Mouse (Mus musculus) midbrain, embryonic 14.5 days (tissue): ENCODE measurements around the gene Ggcx. TPM values are rescaled to one million over a fixed set of nuclear protein-coding genes. Genes with fewer than 3 reads are reported as not detected.
A peak's percentile ranks its signal among the peaks of the same experiment; 100 is the strongest.
"Not testable (repeated sequence)": the region's sequence is repeated elsewhere in the genome, so short reads cannot be mapped to it uniquely, and the experiment has no call there.

Experiments
- ATAC-seq: fragments of 200-750 bp; cut with Nextera tagmentation; 2 replicates; pipeline ENCODE4 v1.8.0; 2017; ENCODE audit warnings: moderate number of reproducible peaks, moderate library complexity; ENCODE audit not compliant: low FRiP score, low TSS enrichment
- DNase-seq: peaks from one replicate; pipeline ENCODE4 v3.0.0-alpha.2; 2015
- H3K27ac ChIP-seq: fragments of 300-500 bp; sonication (generic); replicated peaks from 2 replicates; pipeline ENCODE4 v1.5.1; 2014; ENCODE audit warnings: mild to moderate bottlenecking, low read depth, low read length, moderate library complexity
- H3K27me3 ChIP-seq: fragments of 300-500 bp; sonication (generic); 2 replicates; pipeline ENCODE4 v1.6.1; 2014; ENCODE audit warnings: low read length, control low read depth, mixed read lengths; ENCODE audit not compliant: control insufficient read depth, insufficient read depth
- H3K36me3 ChIP-seq: fragments of 300-500 bp; sonication (generic); 2 replicates; pipeline ENCODE4 v1.6.1; 2014; ENCODE audit warnings: low read length, control low read depth; ENCODE audit not compliant: control insufficient read depth, insufficient read depth
- H3K4me1 ChIP-seq: fragments of 300-500 bp; sonication (generic); 2 replicates; pipeline ENCODE4 v1.6.1; 2014; ENCODE audit warnings: mild to moderate bottlenecking, antibody characterized with exemption, low read length, control low read depth; ENCODE audit not compliant: control insufficient read depth, insufficient read depth
- H3K4me2 ChIP-seq: fragments of 300-500 bp; sonication (generic); 2 replicates; pipeline ENCODE4 v1.6.1; 2014; ENCODE audit warnings: mild to moderate bottlenecking, low read length, moderate library complexity
- H3K4me3 ChIP-seq: fragments of 300-500 bp; sonication (generic); replicated peaks from 2 replicates; pipeline ENCODE4 v1.5.1; 2014; ENCODE audit warnings: low read depth, low read length
- H3K9ac ChIP-seq: fragments of 300-500 bp; sonication (generic); replicated peaks from 2 replicates; pipeline ENCODE4 v1.6.1; 2014; ENCODE audit warnings: mild to moderate bottlenecking, low read length, moderate library complexity
- H3K9me3 ChIP-seq: fragments of 300-500 bp; sonication (generic); 2 replicates; pipeline ENCODE4 v1.6.1; 2016; ENCODE audit warnings: low read length, control low read depth, mixed read lengths; ENCODE audit not compliant: control insufficient read depth
- WGBS: fragments of 180-500 bp; shearing (Covaris S2); extraction: QIAGEN DNeasy Blood & Tissue Kit; methylation state at CpG from one replicate; pipeline ENCODE4 v1.1.7; 2014; 5-methylcytosine and 5-hydroxymethylcytosine counted together
- polyA plus RNA-seq: library from polyadenylated mRNA; unstranded; fragments of >200 nt; fragmentation: Nextera tagmentation; extraction: Ambion mirVana; gene quantifications from 2 replicates; pipeline ENCODE4 v1.2.1, GENCODE M21; 2014

The Ggcx gene
- polyA plus RNA-seq, 1 experiment from 2014 or later = 8.0 TPM

DNA sequence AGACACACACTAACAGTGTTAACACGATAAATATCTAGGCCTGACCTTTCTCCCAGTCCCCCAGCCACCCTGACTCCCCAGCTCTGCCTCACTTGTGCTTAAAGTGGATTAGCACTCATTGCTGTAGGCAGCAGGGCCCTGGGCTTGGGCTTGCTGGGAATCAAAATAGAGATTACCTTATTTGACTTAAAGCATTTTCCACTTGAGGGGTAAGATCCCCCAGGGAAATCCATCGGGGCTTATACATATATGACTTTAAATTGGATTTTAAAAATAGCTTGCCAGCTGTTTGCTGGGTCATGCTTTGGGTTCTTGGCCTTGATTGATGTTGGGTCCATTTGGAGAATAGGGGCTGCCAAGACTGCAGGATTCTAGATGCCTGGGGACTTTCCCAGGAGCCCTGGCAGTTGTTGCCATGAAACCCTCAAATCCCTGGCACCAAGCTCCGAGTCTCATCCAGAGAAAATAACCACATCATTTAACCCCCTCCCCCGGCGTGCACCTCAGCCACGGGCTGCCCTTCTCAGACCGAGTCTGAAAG lies 40.8 kb downstream of the Ggcx start:
- peak; percentile 27; the same call in 1 of the 2 replicates for ATAC-seq
- Histone ChIP-seq H3K4me3 (no peak overlapping the region), H3K36me3 (no peaks in the 10 kb centered on the region), H3K4me2 (no peak overlapping the region), H3K9ac (no peak overlapping the region), H3K27ac (peak overlapping the region; percentile 15), H3K4me1 (no peaks in the 10 kb centered on the region), H3K27me3 (no peaks in the 10 kb centered on the region), H3K9me3 (no peaks in the 10 kb centered on the region)
- DNase-seq = peak; percentile 66
- 42% methylated on average over 7 of the region's 7 CpGs for WGBS

DNA sequence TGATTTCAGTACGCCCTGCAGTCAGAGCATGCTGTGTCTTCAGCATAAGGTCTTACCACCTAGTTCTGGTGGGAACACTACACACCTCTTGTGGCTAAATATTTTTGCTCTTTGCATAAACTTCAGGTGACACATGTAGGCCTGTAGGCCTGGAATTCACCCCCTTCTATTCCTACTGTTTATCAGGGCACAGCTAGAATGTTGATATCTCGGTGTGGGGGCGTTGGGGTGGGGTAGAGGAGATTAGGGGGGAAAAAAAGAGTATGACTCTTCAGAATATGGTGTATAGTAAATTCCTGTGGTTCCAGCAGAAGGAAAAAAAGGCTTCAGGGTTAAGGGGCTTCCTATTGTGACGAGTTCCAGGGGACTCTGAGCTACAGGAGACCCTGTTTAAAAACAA lies 42.5 kb downstream of the Ggcx start:
- Histone ChIP-seq H3K9me3 (no peaks in the 10 kb centered on the region), H3K36me3 (no peaks in the 10 kb centered on the region), H3K9ac (no peak overlapping the region), H3K27me3 (no peaks in the 10 kb centered on the region), H3K27ac (no peak overlapping the region), H3K4me3 (no peak overlapping the region), H3K4me1 (no peaks in the 10 kb centered on the region), H3K4me2 (no peak overlapping the region)
- DNase-seq (no peak), ATAC-seq (no peak)
- 86% methylated on average over 4 of the region's 4 CpGs for WGBS

DNA sequence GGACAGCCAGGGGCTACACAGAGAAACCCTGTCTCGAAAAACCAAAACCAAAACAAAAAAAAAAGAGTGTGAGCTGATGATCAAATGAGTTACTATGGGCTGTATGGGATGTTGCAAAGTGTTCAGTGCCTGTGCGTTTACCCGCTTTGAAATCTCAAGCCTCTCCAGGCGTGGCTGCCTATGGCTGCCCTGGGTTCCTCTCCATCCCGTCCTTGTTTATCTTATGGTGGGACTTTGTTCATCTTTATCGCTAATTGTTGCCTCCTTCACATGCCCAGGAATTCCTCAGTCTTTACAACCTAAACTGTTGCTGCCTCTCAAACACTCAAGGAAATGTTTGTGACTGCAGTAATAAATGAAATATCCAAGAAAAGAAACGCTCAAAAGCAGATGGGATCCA lies 44.3 kb downstream of the Ggcx start:
- H3K36me3 ChIP-seq = no peaks in the 10 kb centered on the region
- H3K9ac ChIP-seq = no peak overlapping the region
- no peaks in the 10 kb centered on the region for H3K27me3 ChIP-seq
- ATAC-seq = no peak
- H3K27ac ChIP-seq = no peak overlapping the region
- WGBS = 85% methylated on average over 7 of the region's 7 CpGs
- no peaks in the 10 kb centered on the region for H3K4me1 ChIP-seq
- no peak overlapping the region for H3K4me2 ChIP-seq
- DNase-seq = no peak
- H3K4me3 ChIP-seq = no peak overlapping the region
- H3K9me3 ChIP-seq = no peaks in the 10 kb centered on the region

GRCm38 (mm10) chr6:72458921-72459320 lies 44.8 kb downstream of the Ggcx start:
- Histone ChIP-seq H3K36me3 (no peaks in the 10 kb centered on the region), H3K27ac (no peak overlapping the region), H3K4me2 (no peak overlapping the region), H3K9me3 (no peaks in the 10 kb centered on the region), H3K27me3 (no peaks in the 10 kb centered on the region), H3K9ac (no peak overlapping the region), H3K4me3 (no peak overlapping the region), H3K4me1 (no peaks in the 10 kb centered on the region)
- ATAC-seq (no peak), DNase-seq (no peak)
- 68% methylated on average over 5 of the region's 5 CpGs for WGBS

DNA sequence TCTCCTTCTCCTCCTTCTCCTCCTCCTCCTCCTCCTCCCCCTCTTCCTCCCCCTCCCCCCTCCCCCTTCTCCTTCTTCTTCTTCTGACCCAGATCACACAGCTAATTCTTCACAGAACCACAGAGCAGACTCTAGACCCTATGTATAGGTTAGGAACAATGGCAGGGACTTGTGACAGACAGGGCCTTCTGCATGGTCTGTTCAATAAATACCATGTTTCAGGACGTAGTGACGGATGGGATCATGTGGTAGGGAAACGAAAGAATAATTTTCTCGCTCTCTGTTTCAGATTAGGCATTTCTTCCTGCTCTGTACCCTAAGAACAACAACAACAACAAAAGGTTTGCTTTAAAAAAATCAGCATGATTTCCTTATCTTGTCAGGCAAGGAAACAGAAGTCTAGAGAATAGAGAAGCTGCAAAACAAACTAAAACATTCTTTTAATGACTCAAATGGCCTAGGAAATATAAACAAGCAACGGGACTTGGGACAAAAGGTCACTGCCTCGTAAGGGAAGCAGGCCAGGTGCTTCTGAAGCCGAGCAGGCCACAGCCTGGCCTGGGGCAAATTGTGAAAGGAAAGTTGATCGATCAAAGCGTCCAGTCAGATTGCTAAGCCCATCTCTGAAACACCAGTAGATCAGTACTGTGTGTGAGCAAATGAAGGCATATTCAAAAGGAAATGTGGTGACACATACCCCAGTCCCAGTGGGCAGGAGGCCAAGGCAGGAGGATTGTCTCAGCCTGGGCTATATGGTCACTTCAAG lies 46.1 kb downstream of the Ggcx start:
- no peak overlapping the region for H3K27ac ChIP-seq
- DNase-seq = no peak
- H3K4me2 ChIP-seq = no peak overlapping the region
- no peaks in the 10 kb centered on the region for H3K9me3 ChIP-seq
- H3K4me1 ChIP-seq = no peaks in the 10 kb centered on the region
- H3K27me3 ChIP-seq = no peaks in the 10 kb centered on the region
- no peak overlapping the region for H3K4me3 ChIP-seq
- H3K9ac ChIP-seq = no peak overlapping the region
- ATAC-seq = no peak
- WGBS = 78% methylated on average over 9 of the region's 9 CpGs
- no peaks in the 10 kb centered on the region for H3K36me3 ChIP-seq

DNA sequence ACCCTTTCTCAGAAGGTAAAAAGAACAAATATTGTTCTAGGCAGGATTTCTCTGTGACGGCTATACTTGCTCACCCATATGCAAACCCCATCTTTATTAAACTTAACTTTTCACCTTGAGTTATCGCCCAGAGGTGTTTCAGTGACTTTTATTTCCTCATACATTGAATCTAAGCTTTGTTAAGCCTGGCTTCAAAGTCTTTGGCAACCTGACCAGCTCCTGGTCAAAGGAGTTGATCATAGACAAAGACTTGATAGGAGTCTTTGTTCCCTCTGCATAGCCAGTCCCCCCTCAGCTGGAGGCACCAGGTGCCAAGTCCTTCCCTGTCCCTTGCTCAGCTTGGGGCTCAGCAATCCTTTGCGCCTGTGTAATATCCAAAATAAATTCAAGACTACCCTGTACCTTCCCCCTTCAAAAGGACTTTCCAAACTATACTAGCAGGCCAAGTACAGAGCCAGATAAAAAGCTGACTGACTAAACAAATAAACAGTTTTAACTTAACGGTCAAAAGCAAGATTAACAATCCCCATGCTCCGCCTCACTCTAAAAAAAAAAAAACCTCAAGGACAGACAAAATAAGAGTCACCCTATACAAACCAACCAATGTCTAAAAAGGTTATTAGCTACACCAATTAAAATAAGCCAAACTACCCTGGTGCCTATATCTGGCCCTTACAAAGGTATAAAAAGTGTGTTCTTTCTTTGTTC lies 48.6 kb downstream of the Ggcx start:
- not testable (repeated sequence) for ATAC-seq, H3K27ac ChIP-seq, H3K4me2 ChIP-seq, H3K4me1 ChIP-seq, H3K27me3 ChIP-seq, H3K4me3 ChIP-seq, H3K9ac ChIP-seq, H3K9me3 ChIP-seq, H3K36me3 ChIP-seq, DNase-seq
- 81% methylated on average over 5 of the region's 5 CpGs for WGBS

GRCm38 (mm10) chr6:72465361-72466157 lies 51.5 kb downstream of the Ggcx start:
- no peaks in the 10 kb centered on the region for H3K9me3 ChIP-seq
- no peak for ATAC-seq
- no peak overlapping the region for H3K4me2 ChIP-seq
- H3K9ac ChIP-seq = no peak overlapping the region
- DNase-seq = no peak
- H3K36me3 ChIP-seq = no peaks in the 10 kb centered on the region
- no peaks in the 10 kb centered on the region for H3K27me3 ChIP-seq
- no peak overlapping the region for H3K27ac ChIP-seq
- H3K4me3 ChIP-seq = no peak overlapping the region
- no peaks in the 10 kb centered on the region for H3K4me1 ChIP-seq
- 86% methylated on average over 8 of the region's 8 CpGs for WGBS

GRCm38 (mm10) chr6:72466171-72466570 lies 52.1 kb downstream of the Ggcx start:
- 85% methylated on average over 4 of the region's 4 CpGs for WGBS
- ATAC-seq (no peak), DNase-seq (no peak)
- Histone ChIP-seq H3K27ac (no peak overlapping the region), H3K4me3 (no peak overlapping the region), H3K4me1 (no peaks in the 10 kb centered on the region), H3K4me2 (no peak overlapping the region), H3K36me3 (no peaks in the 10 kb centered on the region), H3K27me3 (no peaks in the 10 kb centered on the region), H3K9ac (no peak overlapping the region), H3K9me3 (no peaks in the 10 kb centered on the region)
